Mouse (Mus musculus) olfactory bulb, adult 2 months (tissue): Measurements from ENCODE around the gene Trmt44.

Experiments
- CTCF ChIP-seq: fragments of 200-500 bp; IDR thresholded peaks from 2 replicates; pipeline ENCODE4 v1.5.1; 2012; ENCODE audit warnings: low read depth, mild to moderate bottlenecking, low read length, moderate library complexity; ENCODE audit not compliant: insufficient read depth
- POLR2A ChIP-seq: fragments of 200-500 bp; IDR thresholded peaks from 2 replicates; pipeline ENCODE4 v1.6.1; 2012; ENCODE audit warnings: mild to moderate bottlenecking, low read depth, low read length, moderate library complexity; ENCODE audit not compliant: insufficient read depth

- TF ChIP-seq POLR2A (no peak), CTCF (peak; percentile 69)
These were observed 64.3 kb downstream of the Trmt44 start for GRCm38 (mm10) chr5:35510589-35510988.
